Mouse (Mus musculus) liver, embryonic 14.5 days (tissue): ENCODE measurements around the gene Psd. TPM values are rescaled to one million over a fixed set of nuclear protein-coding genes. Genes with fewer than 3 reads are reported as not detected.
A peak's percentile ranks its signal among the peaks of the same experiment; 100 is the strongest.

Experiments
- ATAC-seq: fragments of 200-750 bp; cut with Nextera tagmentation; 2 replicates; pipeline ENCODE4 v1.8.0; 2017; ENCODE audit warnings: moderate number of reproducible peaks, mild to moderate bottlenecking, moderate library complexity; ENCODE audit not compliant: insufficient read depth
- DNase-seq, 3 experiments: peaks; one replicate each; pipeline ENCODE4 v3.0.0-alpha.2; 2012 to 2013; ENCODE audit warnings: low read depth in 3 of 3, low spot score in 3 of 3
- H3K27ac ChIP-seq: fragments of 300-500 bp; sonication (generic); 2 replicates; pipeline ENCODE4 v1.5.1; 2014; ENCODE audit warnings: moderate library complexity, mild to moderate bottlenecking, control low read depth, inconsistent platforms
- H3K27me3 ChIP-seq: fragments of 300-500 bp; sonication (generic); 2 replicates; pipeline ENCODE4 v1.6.1; 2014; ENCODE audit warnings: mild to moderate bottlenecking, low read length, moderate library complexity; ENCODE audit not compliant: control insufficient read depth, insufficient read depth
- H3K36me3 ChIP-seq: fragments of 300-500 bp; sonication (generic); replicated peaks from 2 replicates; pipeline ENCODE4 v1.6.1; 2014; ENCODE audit warnings: low read depth; ENCODE audit not compliant: control insufficient read depth, insufficient read depth
- H3K4me1 ChIP-seq, 2 experiments: fragments of 200-500 bp in 1 of 2; fragments of 300-500 bp in 1 of 2; sonication (generic) in 1 of 2; replicated peaks; 2 replicates each; pipeline ENCODE4 v1.6.1; 2012 to 2014; ENCODE audit warnings: antibody characterized with exemption in 1 of 2, inconsistent platforms in 1 of 2, low read length in 1 of 2; ENCODE audit not compliant: control insufficient read depth in 2 of 2, insufficient read depth in 2 of 2
- H3K4me2 ChIP-seq: fragments of 300-500 bp; sonication (generic); 2 replicates; pipeline ENCODE4 v1.6.1; 2014; ENCODE audit warnings: low read depth, mild to moderate bottlenecking, control low read depth, moderate library complexity
- H3K4me3 ChIP-seq, 2 experiments: fragments of 200-500 bp in 1 of 2; fragments of 300-500 bp in 1 of 2; sonication (generic) in 1 of 2; 2 replicates each; pipeline ENCODE4 v1.5.1; 2012 to 2014; ENCODE audit warnings: low read depth in 2 of 2, low read length in 2 of 2, mild to moderate bottlenecking in 2 of 2, control low read depth in 1 of 2, inconsistent platforms in 1 of 2, moderate library complexity in 1 of 2; ENCODE audit not compliant: insufficient read depth in 1 of 2
- H3K9ac ChIP-seq: fragments of 300-500 bp; sonication (generic); replicated peaks from 2 replicates; pipeline ENCODE4 v1.6.1; 2014; ENCODE audit warnings: mild to moderate bottlenecking, control low read depth, moderate library complexity
- H3K9me3 ChIP-seq: fragments of 300-500 bp; sonication (generic); 2 replicates; pipeline ENCODE4 v1.6.1; 2016; ENCODE audit warnings: low read length, mixed read lengths; ENCODE audit not compliant: control insufficient read depth
- CTCF ChIP-seq: IDR thresholded peaks from 2 replicates; pipeline ENCODE4 v1.5.1; 2016; ENCODE audit warnings: antibody characterized with exemption, low read depth, control low read depth
- EP300 ChIP-seq: IDR thresholded peaks from 2 replicates; pipeline ENCODE4 v1.6.1; 2016; ENCODE audit warnings: antibody characterized with exemption, low read depth
- WGBS: fragments of 180-500 bp; shearing (Covaris S2); extraction: QIAGEN DNeasy Blood & Tissue Kit; methylation state at CpG from one replicate; pipeline ENCODE4 v1.1.7; 2014; ENCODE audit not compliant: insufficient replicate concordance; 5-methylcytosine and 5-hydroxymethylcytosine counted together
- polyA plus RNA-seq, 2 experiments: library from polyadenylated mRNA; depleted of rRNA in 1 of 2; stranded (reverse) in 1 of 2; unstranded in 1 of 2; fragments of >200 nt; fragmentation: Nextera tagmentation in 1 of 2; extraction: Ambion mirVana in 1 of 2; gene quantifications; 2 replicates each; pipeline versions ENCODE4 v1.2.1 to v1.2.3; 2012 to 2014

Gene Psd
- polyA plus RNA-seq, 2 experiments: 4.9 TPM

- no peaks in the 10 kb centered on the region for H3K9me3 ChIP-seq
- peak overlapping the region; percentile 98 for H3K4me2 ChIP-seq
- no peak overlapping the region for H3K27ac ChIP-seq
- ATAC-seq: no peak
- no peak for DNase-seq
- TF ChIP-seq EP300: no peak
- no peak for TF ChIP-seq CTCF
- peaks cover 35% of the 10 kb centered on the region for H3K27me3 ChIP-seq
- peak overlapping the region; percentile 75 for H3K9ac ChIP-seq
- peak overlapping the region; percentile 87 to 90 for H3K4me3 ChIP-seq
- WGBS: 3% methylated on average over 54 of the region's 54 CpGs
- H3K36me3 ChIP-seq: peaks cover 5% of the 10 kb centered on the region; the same call in 1 of the 2 replicates
- H3K4me1 ChIP-seq: peaks cover 13 to 21% of the 10 kb centered on the region in 2 experiments
Measured at GRCm38 (mm10) chr19:46329031-46329641, 2.2 kb upstream of the Psd start.

- H3K4me2 ChIP-seq: peak within 1 kb of the TSS; percentile 98
- peak within 1 kb of the TSS; percentile 87 to 90 for H3K4me3 ChIP-seq
- ATAC-seq (peak; percentile 92), DNase-seq (peak; percentile 90 to 92 (median 90))
- peak within 1 kb of the TSS; percentile 75 for H3K9ac ChIP-seq
- H3K9me3 ChIP-seq: no peaks in the 10 kb centered on the region
- H3K4me1 ChIP-seq: peaks cover 13 to 21% of the 10 kb centered on the region in 2 experiments
- H3K27ac ChIP-seq: peak within 1 kb of the TSS; percentile 41
- peaks cover 5% of the 10 kb centered on the region; the same call in 1 of the 2 replicates for H3K36me3 ChIP-seq
- WGBS: under 1% methylated on average over 81 of the region's 81 CpGs
- TF ChIP-seq CTCF (no peak), EP300 (no peak)
- peaks cover 43% of the 10 kb centered on the region for H3K27me3 ChIP-seq
Measured at GRCm38 (mm10) chr19:46328081-46329030, 1.4 kb upstream of the Psd start, which contains the start of gene Fbxl15. Fbxl15 (plus strand) TSS chr19:46328184.

GRCm38 (mm10) chr19:46327531-46328064 is 642 bp upstream of the Psd start:
- DNase-seq: no peak
- no peak for TF ChIP-seq CTCF
- TF ChIP-seq EP300: no peak
- H3K4me3 ChIP-seq: peak overlapping the region; percentile 87 to 90
- H3K4me2 ChIP-seq: peak overlapping the region; percentile 98
- WGBS: 17% methylated on average over 14 of the region's 14 CpGs
- H3K27me3 ChIP-seq: peaks cover 50% of the 10 kb centered on the region
- peaks cover 13 to 21% of the 10 kb centered on the region in 2 experiments for H3K4me1 ChIP-seq
- H3K9ac ChIP-seq: peak overlapping the region; percentile 75; the same call in 1 of the 2 replicates
- ATAC-seq: no peak
- H3K27ac ChIP-seq: no peak overlapping the region; the same call in 1 of the 2 replicates
- peaks cover 5% of the 10 kb centered on the region; the same call in 1 of the 2 replicates for H3K36me3 ChIP-seq
- no peaks in the 10 kb centered on the region for H3K9me3 ChIP-seq

- no peak overlapping the region for H3K4me3 ChIP-seq
- H3K9me3 ChIP-seq: no peaks in the 10 kb centered on the region
- peaks cover 64% of the 10 kb centered on the region for H3K27me3 ChIP-seq
- H3K36me3 ChIP-seq: peaks cover 5% of the 10 kb centered on the region; the same call in 1 of the 2 replicates
- ATAC-seq (no peak), DNase-seq (no peak)
- 9% methylated on average over 29 of the region's 29 CpGs for WGBS
- no peak for TF ChIP-seq EP300
- H3K27ac ChIP-seq: no peak overlapping the region
- H3K4me2 ChIP-seq: no peak overlapping the region
- no peak overlapping the region for H3K9ac ChIP-seq
- H3K4me1 ChIP-seq: peaks cover 13 to 21% of the 10 kb centered on the region in 2 experiments
Measured at GRCm38 (mm10) chr19:46326019-46326755, 769 bp downstream of the Psd start.
